Mouse (Mus musculus) hindbrain, embryonic 10.5 days (tissue): ENCODE data around the gene Mecom. TPM values are rescaled to one million over a fixed set of nuclear protein-coding genes. Genes with fewer than 3 reads are reported as not detected.

ENCODE experiments used
- DNase-seq: peaks from one replicate; pipeline ENCODE4 v3.0.0-alpha.2; 2017; ENCODE audit warnings: low spot score
- H3K27ac ChIP-seq: fragments of 300-500 bp; sonication (generic); 2 replicates; pipeline ENCODE4 v1.5.1; 2016; ENCODE audit warnings: mild to moderate bottlenecking, moderate library complexity
- H3K27me3 ChIP-seq: fragments of 300-500 bp; sonication (generic); 2 replicates; pipeline ENCODE4 v1.6.1; 2016; ENCODE audit warnings: mild to moderate bottlenecking; ENCODE audit not compliant: poor library complexity, insufficient read depth, severe bottlenecking
- H3K36me3 ChIP-seq: fragments of 300-500 bp; sonication (generic); 2 replicates; pipeline ENCODE4 v1.6.1; 2016; ENCODE audit warnings: mild to moderate bottlenecking, moderate library complexity
- H3K4me1 ChIP-seq: fragments of 300-500 bp; sonication (generic); replicated peaks from 2 replicates; pipeline ENCODE4 v1.6.1; 2016; ENCODE audit warnings: mild to moderate bottlenecking
- H3K4me3 ChIP-seq: fragments of 300-500 bp; sonication (generic); 2 replicates; pipeline ENCODE4 v1.5.1; 2016; ENCODE audit warnings: mild to moderate bottlenecking, moderate library complexity
- H3K9me3 ChIP-seq: fragments of 300-500 bp; sonication (generic); 2 replicates; pipeline ENCODE4 v1.6.1; 2016; ENCODE audit warnings: mild to moderate bottlenecking, moderate library complexity
- WGBS: fragments of 180-500 bp; shearing (Covaris S2); methylation state at CpG from one replicate; pipeline ENCODE4 v1.1.7; 2016; 5-methylcytosine and 5-hydroxymethylcytosine counted together
- polyA plus RNA-seq: library from polyadenylated mRNA; unstranded; fragments of >200 nt; fragmentation: Nextera tagmentation; extraction: Ambion mirVana; gene quantifications from 2 replicates; pipeline ENCODE4 v1.2.1, GENCODE M21; 2016

Mecom gene
- polyA plus RNA-seq, 1 experiment from 2014 or later: 25.8 TPM

- no peaks in the 10 kb centered on the region for H3K27me3 ChIP-seq
- H3K4me3 ChIP-seq: no peak overlapping the region
- no peaks in the 10 kb centered on the region for H3K9me3 ChIP-seq
- DNase-seq: no peak
- no peak overlapping the region for H3K27ac ChIP-seq
- WGBS: 58% methylated on average over 11 of the region's 11 CpGs
- H3K36me3 ChIP-seq: no peaks in the 10 kb centered on the region
- peaks cover 10% of the 10 kb centered on the region for H3K4me1 ChIP-seq
These were observed 81.7 kb downstream of the Mecom start for GRCm38 (mm10) chr3:30466031-30466650.

GRCm38 (mm10) chr3:30464497-30464896, 83.3 kb downstream of the Mecom start:
- WGBS: 93% methylated on average over 3 of the region's 3 CpGs
- DNase-seq: no peak
- no peaks in the 10 kb centered on the region for H3K36me3 ChIP-seq
- no peaks in the 10 kb centered on the region for H3K27me3 ChIP-seq
- no peak overlapping the region for H3K4me3 ChIP-seq
- no peaks in the 10 kb centered on the region for H3K9me3 ChIP-seq
- H3K4me1 ChIP-seq: 0 out of 2 replicates have a peak, but pooled peaks cover 2% of the 10 kb centered on the region
- H3K27ac ChIP-seq: no peak overlapping the region

- no peak overlapping the region for H3K27ac ChIP-seq
- WGBS: 89% methylated on average over 2 of the region's 2 CpGs
- no peaks in the 10 kb centered on the region for H3K36me3 ChIP-seq
- DNase-seq: no peak
- H3K9me3 ChIP-seq: no peaks in the 10 kb centered on the region
- no peaks in the 10 kb centered on the region for H3K27me3 ChIP-seq
- no peak overlapping the region for H3K4me3 ChIP-seq
- H3K4me1 ChIP-seq: peaks cover 7% of the 10 kb centered on the region; the same call in 1 of the 2 replicates
These were observed 86.0 kb downstream of the Mecom start for GRCm38 (mm10) chr3:30461831-30462230.

DNA sequence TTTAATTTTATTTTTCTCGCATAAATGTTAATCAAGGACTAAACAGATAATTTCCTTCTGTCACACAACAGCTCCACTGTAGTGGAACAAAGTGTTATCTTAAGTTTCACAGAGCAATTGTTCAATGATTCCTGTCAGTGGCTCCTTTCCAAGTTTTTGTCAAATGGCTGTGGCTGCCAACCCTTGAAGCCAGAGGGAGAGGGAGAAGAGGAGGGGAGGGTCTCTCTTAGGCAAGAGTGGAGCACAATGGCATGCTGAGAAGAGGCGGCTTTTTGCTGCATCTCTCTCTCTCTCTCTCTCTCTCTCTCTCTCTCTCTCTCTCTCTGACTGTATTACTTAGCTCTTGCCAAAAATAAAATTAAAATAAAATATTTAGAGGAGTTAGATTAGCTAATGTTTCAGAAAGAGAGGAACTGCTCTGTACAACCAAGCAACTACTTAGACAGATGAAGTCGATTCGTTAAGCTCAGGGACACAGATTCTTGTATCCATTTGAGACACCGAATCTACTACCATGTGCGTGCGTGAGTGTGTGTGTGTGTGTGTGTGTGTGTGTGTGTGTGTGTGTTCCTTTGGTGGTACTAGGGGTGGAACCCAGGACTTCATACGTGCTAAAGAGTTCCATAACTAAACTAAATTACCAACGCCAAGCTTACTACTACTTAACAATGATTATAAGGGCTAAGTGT, 86.8 kb downstream of the Mecom start:
- H3K9me3 ChIP-seq: no peaks in the 10 kb centered on the region
- 85% methylated on average over 9 of the region's 9 CpGs for WGBS
- H3K27me3 ChIP-seq: no peaks in the 10 kb centered on the region
- no peak overlapping the region for H3K27ac ChIP-seq
- no peak for DNase-seq
- H3K4me3 ChIP-seq: no peak overlapping the region
- H3K36me3 ChIP-seq: no peaks in the 10 kb centered on the region
- peaks cover 7% of the 10 kb centered on the region; the same call in 1 of the 2 replicates for H3K4me1 ChIP-seq

DNA sequence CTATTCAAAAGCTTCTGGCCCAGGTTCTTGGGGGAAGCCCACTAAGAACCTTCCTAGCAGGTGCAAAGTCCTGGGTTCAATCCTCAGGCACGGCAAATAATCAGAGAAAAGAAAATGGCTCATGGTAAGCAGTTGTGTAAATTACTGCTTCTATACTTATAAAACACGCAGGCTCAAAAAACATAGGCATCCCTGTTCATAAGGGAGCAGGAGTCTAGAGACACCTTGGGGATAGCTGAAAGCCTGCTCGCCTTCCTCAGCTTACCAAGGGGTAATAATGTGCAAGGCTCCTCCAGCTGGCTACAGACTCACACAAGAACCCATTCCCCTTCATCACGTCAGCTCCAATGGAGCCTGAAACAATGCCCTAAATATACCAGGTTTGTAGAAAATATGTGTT, 88.2 kb downstream of the Mecom start:
- Histone ChIP-seq H3K27ac (no peak overlapping the region), H3K4me1 (peaks cover 7% of the 10 kb centered on the region; the same call in 1 of the 2 replicates), H3K27me3 (no peaks in the 10 kb centered on the region), H3K9me3 (no peaks in the 10 kb centered on the region), H3K36me3 (no peaks in the 10 kb centered on the region), H3K4me3 (no peak overlapping the region)
- no peak for DNase-seq
- 87% methylated on average over 4 of the region's 4 CpGs for WGBS

DNA sequence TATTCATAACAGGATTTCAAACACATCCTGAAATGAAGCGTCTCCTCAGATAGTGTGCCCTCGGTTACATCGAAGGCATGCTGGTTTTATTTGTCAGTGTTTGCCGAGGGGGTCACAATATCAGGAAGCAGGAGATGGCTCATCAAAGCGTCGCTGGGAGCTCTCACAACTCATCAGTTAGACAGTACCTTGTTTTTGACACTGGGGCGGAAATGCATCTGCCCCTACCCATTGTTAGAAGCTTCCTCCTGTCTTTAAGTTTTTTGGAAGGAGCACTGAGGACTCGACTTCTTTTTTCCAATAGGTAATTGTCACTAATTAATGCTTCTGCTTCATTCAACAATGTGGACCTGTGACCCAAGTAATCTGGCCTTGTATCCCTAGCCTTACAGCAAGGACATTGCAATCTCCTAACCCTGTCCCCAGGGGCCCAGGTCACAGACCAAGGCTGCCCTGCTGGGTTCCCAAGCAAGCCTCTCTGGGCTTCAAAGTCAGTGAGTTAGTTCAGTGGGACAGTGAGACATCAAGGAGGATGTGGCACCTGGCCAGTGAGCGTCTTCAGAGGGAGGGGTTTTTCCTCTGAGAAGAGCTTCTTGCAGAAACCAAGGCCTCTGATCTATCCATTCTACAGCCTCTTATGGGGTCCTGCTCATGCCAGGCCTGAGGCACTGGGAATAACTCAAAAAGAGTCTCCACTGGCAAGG, 89.7 kb downstream of the Mecom start:
- H3K9me3 ChIP-seq: no peaks in the 10 kb centered on the region
- no peaks in the 10 kb centered on the region for H3K36me3 ChIP-seq
- H3K4me3 ChIP-seq: no peak overlapping the region
- no peak overlapping the region for H3K27ac ChIP-seq
- H3K27me3 ChIP-seq: no peaks in the 10 kb centered on the region; the same call in 1 of the 2 replicates
- DNase-seq: no peak
- peaks cover 18% of the 10 kb centered on the region; the same call in 1 of the 2 replicates for H3K4me1 ChIP-seq
- WGBS: 57% methylated on average over 9 of the region's 9 CpGs

GRCm38 (mm10) chr3:30455902-30456301, 91.9 kb downstream of the Mecom start:
- no peak overlapping the region for H3K27ac ChIP-seq
- DNase-seq: no peak
- H3K27me3 ChIP-seq: no peaks in the 10 kb centered on the region; the same call in 1 of the 2 replicates
- no peaks in the 10 kb centered on the region for H3K9me3 ChIP-seq
- peaks cover 21% of the 10 kb centered on the region; the same call in 1 of the 2 replicates for H3K4me1 ChIP-seq
- H3K36me3 ChIP-seq: no peaks in the 10 kb centered on the region
- no peak overlapping the region for H3K4me3 ChIP-seq
- 72% methylated on average over 8 of the region's 8 CpGs for WGBS

- Histone ChIP-seq H3K4me3 (no peak overlapping the region), H3K4me1 (peaks cover 21% of the 10 kb centered on the region; the same call in 1 of the 2 replicates), H3K27me3 (no peaks in the 10 kb centered on the region; the same call in 1 of the 2 replicates), H3K36me3 (no peaks in the 10 kb centered on the region), H3K9me3 (no peaks in the 10 kb centered on the region), H3K27ac (no peak overlapping the region)
- 71% methylated on average over 15 of the region's 15 CpGs for WGBS
- DNase-seq: no peak
These were observed 94.0 kb downstream of the Mecom start for GRCm38 (mm10) chr3:30453546-30454455.

DNA sequence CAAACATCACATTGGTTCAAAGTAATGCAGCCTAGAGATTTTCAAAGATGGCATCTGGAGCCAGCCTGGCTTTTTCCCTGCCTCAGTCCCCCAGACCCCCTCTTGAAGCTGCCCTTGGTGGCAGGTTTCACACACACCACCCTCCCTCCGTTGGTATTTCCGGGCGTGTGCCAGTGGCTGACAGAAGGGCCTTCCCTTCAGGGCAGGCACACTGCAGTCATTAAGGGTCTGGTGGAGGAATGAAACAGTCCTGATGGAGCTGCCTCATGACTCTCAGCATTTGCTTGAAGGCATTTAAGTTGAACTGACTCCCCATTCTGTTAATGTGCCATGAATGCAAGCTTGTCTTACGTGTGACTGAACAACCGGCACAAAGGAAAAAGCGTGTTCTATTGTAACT, 94.8 kb downstream of the Mecom start:
- Histone ChIP-seq H3K27ac (no peak overlapping the region), H3K4me3 (no peak overlapping the region), H3K36me3 (no peaks in the 10 kb centered on the region), H3K9me3 (no peaks in the 10 kb centered on the region), H3K27me3 (no peaks in the 10 kb centered on the region; the same call in 1 of the 2 replicates), H3K4me1 (peaks cover 14% of the 10 kb centered on the region; the same call in 1 of the 2 replicates)
- no peak for DNase-seq
- 78% methylated on average over 6 of the region's 6 CpGs for WGBS

GRCm38 (mm10) chr3:30452511-30452910, 95.3 kb downstream of the Mecom start:
- no peak overlapping the region for H3K4me3 ChIP-seq
- peaks cover 14% of the 10 kb centered on the region; the same call in 1 of the 2 replicates for H3K4me1 ChIP-seq
- H3K9me3 ChIP-seq: no peaks in the 10 kb centered on the region
- WGBS: 76% methylated on average over 7 of the region's 7 CpGs
- H3K27me3 ChIP-seq: no peaks in the 10 kb centered on the region; the same call in 1 of the 2 replicates
- H3K27ac ChIP-seq: no peak overlapping the region
- DNase-seq: no peak
- no peaks in the 10 kb centered on the region for H3K36me3 ChIP-seq

- Histone ChIP-seq H3K27ac (no peak overlapping the region), H3K9me3 (no peaks in the 10 kb centered on the region), H3K4me3 (no peak overlapping the region), H3K36me3 (no peaks in the 10 kb centered on the region), H3K27me3 (no peaks in the 10 kb centered on the region; the same call in 1 of the 2 replicates), H3K4me1 (peaks cover 14% of the 10 kb centered on the region; the same call in 1 of the 2 replicates)
- WGBS: 81% methylated on average over 10 of the region's 10 CpGs
- no peak for DNase-seq
These were observed 97.4 kb downstream of the Mecom start for GRCm38 (mm10) chr3:30450206-30450965.
